Mouse (Mus musculus) MN1 (cell line): ENCODE results near the gene Tenm4.

Experiments
- DNase-seq: peaks from one replicate; pipeline ENCODE4 v3.0.0-alpha.2; 2016; ENCODE audit warnings: low spot score

The Tenm4 gene

DNA sequence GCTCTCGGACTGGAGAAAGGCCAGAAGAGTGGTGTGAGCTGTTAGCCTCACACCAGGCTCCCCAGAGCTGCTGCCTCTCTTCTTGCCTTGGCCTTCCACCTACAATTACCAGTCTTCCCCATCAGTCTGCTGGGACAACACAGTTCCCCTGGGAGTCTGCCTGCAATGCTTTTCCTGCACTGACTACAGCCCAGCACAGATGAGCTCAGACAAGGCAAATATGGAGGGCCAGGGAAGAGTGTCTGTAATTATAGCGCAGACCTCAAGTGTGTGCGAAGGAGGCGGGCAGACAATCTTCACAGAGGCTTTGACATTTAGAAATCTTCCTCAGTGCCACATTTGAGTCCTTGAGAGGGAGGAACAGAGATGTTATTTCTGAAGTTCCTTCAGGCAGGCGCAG, 509.4 kb downstream of the Tenm4 start:
- DNase-seq: peak; percentile 41

DNA sequence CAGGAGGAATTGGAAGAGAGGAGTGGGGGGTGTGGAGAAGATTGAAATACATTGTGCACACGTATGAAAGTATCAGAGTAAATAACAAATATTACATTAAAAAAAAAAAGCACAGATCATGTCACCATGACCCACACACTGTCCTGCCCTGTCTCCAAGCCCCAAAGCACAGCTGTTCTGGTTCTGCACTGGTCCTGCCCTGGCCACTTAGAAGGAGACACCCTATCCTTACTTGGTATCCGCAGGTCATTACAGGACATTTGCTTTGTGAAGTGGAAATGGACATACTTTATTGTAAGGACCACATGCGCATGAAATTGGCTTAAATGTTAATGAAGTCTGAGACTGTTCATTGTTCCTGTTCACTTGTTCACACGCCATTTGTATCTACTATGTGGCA, 510.8 kb downstream of the Tenm4 start:
- no peak for DNase-seq

DNA sequence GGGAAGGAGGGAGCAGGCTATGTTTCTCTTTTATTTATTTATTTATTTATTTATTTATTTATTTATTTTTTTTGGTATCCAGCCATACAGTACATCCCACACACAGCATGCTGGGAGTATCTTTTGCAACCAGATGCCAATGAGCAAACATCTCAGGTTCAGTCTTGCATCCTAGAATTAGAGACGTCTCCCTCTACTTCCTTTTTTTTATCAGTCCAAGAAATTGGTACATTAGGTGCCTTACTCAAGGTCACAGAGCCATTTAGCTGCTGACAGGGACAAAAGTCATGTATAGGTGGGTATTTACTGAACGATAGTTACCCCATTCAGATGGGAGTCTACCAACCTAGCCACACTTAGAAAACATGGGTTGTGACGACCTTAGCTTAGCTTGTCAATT, 517.1 kb downstream of the Tenm4 start:
- DNase-seq: no peak

DNA sequence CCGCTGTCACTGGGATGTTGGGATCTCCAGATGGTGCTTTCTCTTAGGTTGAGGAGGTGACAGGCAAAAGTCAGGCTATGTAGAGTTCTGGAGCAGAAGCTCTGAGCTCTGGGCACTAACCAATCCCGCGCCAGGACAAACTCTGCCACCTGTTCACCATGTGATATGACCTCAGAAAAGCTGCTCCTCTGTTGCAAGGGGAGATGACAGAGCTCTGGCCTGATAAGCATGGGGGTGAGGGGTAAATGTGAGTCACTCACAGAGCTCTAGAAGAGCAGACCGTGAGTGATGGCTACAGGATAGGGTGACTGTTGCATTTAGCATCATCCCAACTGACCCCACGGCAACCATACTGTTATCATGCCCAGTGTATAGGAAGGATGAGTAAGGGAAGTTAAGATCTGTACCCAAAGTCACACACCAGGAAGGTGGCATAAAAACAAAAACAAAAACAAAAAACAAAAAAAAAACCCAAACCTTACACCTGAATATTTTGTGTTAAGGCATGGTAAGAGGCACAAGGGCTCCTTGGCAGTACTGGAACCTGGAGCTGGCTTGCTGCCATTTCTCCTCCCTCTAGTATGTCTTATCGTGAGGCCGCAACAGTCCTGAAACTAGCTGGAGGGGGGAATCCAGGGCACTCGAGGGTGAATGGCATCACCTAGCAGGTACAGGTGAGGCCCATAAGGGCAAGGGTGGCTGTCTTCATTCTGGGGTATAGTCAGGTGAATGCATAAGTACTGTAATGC, 530.2 kb downstream of the Tenm4 start:
- DNase-seq: peak; percentile 27

DNA sequence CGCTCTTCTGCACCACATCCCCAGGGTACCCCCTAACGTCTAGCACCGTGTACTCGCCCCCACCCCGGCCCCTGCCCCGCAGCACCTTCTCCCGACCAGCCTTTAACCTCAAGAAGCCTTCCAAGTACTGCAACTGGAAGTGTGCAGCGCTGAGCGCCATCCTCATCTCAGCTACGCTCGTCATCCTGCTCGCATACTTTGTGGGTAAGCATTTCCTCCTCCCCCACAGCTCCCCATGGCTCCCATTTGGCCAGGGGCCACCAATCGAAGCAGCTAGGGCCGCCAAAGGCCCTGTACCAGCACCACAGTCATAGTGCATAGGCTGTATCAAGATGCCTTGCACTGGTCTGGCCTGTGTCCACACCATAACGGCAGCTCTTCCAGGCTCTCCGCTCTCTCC, 532.9 kb downstream of the Tenm4 start:
- no peak for DNase-seq

DNA sequence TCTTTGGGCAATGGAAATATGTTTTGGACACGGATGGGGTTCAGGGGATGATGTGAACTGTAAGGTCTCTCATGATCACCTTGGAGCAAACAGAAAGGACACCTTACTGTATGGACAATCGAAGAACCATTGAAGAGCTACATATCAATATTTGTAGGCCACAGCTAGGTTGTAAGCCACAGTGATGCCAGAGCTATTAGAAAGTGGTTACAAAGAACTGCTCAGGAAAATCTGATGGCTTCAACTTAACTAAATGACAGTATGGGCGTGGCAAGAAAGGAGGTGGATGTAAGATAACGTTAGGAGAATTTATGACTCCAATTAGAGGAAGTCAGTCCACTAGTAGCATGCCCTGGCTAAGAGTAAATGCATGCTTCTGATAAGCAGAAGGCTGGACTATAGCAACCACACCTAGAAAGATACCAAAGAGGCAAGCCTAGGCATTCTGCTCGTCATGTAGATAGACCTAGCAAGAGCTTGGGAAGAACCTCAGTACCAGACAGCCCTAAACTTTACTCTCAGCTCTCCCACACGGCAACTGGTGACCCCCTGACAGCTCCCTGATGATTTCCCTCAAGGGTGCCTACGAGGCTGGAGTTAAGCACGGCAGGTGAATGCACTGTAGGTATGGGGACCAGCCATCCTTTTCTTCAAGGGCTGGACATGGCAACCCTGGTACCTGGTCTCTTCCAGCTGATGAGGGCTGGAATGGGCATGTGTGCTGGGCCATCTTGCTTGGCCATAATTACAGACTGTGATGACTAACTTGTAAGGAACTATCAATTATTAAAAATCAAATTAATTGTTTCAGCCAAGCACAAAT, 534.5 kb downstream of the Tenm4 start:
- no peak for DNase-seq

DNA sequence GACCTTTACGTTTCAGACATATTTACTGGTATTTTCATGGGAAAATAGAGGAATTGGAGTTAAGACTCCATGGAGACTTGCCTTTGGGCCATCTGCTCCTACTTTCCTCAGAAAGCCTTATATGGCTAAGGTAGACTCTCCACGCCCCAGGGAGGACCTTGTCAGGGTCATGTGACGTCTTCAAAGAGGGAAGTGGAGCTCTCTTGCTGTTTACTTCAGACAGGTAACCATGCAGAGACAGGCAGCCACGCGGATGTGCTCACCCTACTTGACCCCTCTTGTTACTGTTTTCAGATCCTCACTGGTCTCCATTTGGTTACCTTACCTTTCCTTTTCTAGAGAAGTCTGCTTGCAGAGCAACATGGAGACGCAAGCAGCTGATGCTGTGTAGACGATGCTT, 535.5 kb downstream of the Tenm4 start:
- DNase-seq: no peak

DNA sequence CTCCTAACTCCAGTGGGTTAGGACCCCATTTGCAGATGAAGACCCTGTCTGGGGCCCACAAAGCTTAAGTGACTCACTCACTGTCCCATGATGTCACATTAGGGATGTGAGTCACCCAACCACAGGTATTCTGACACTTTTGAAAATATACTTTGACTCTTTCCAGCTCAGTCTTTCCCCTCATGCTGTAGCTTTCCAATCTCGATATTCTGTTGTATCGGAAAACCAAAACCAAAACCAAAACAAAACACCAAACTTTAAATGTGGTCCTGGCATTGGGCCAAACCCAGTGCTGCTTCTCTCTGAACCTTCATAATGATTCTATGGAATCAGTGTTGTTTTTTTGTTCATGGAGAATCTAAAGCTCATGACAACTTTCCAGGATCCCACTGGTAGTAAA, 536.1 kb downstream of the Tenm4 start:
- no peak for DNase-seq

DNA sequence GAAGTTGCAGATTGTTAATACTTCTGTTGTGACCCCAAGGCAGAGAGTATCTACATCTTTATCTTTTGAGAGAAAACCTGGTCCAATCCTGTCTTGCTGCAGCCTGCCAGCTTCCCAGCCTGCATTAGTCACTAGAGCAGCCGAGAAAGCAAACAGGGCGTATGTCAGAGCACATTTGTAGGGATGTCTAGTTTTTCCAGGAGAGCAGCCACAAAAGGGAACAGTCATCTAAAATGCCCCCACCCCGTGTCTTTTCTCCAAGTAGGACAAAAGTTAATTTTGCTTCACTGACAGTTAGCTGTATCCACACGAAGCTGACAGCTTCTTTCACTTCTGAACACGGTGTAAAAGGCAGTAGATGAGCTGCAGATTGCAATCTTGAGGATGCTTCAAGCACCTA, 537.0 kb downstream of the Tenm4 start:
- no peak for DNase-seq

DNA sequence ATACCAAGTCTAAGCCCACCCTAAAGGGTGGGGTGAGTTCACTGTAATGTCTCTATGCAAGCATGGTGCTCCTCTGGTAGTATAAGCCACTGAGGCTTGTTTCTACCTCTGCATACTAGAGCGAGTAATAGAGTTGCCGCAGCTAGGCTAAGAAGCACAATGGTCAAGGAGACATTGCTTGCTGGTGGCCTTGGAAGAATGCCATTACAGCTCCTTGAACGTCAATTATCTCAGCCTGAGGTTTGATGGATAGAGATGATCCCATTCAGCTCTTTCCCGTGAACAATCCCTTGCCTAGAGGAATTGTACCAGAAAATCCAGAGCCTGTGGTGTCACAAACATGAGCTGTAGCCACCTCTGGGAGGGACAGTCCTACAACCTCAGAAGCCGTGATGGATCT, 537.5 kb downstream of the Tenm4 start:
- no peak for DNase-seq

DNA sequence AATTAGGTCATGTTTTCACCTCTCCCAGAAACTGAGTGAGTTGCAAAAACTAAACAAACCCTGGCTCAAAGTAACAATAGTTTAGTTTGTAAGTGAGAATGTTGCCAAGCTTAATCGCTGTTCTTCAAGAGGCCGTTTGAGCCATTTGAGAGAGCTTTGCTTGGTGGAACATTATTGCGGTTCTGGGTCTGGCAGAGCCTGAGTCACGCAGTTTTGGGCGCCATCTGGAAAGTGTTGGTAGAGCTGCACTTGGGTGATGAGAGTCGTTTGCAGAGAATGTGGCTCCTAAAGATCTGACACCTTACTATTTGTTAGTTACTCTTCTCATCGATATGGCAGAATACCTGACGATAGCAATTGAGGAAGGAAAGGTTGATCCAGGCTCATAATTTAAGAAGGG, 537.9 kb downstream of the Tenm4 start:
- DNase-seq: no peak

DNA sequence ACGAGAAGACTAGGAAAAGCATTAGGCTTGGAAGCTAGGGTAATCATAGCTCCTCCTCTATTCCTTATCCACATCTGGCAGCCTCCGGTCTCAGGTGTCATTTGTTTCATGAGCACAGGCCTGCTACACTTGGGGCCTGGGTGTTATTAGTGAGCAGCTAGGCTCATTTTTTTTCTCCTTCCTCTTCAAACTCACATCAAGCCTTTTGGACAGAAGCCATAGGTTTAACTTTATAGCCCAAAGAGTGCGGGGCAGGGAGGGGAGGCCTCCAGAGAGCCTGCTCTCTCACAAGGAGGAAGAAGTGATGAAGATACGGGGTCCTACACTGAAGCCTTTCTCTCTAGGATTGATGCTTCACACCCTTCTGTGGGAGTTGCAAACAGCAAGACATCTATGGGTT, 538.8 kb downstream of the Tenm4 start:
- no peak for DNase-seq

DNA sequence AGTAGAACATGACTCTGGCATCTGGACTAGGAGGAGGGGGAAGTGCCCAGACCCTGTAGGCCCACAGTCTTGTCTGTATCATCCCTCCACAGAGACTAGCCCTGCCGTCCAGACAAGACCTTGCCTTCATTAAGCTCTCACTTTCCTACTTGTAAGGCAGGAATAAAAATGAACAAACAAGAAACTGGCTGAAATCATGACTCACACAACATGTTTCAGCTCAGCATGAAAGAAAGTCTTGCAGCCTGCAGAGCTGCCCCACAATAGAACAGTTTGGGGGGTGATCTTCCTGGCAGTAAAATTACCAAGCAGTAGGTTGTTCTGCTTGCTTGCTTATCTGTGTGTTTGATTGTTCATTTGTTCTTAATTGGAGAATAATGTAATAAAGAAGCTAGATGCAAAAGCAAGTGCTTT, 539.6 kb downstream of the Tenm4 start:
- DNase-seq: peak; percentile 56

DNA sequence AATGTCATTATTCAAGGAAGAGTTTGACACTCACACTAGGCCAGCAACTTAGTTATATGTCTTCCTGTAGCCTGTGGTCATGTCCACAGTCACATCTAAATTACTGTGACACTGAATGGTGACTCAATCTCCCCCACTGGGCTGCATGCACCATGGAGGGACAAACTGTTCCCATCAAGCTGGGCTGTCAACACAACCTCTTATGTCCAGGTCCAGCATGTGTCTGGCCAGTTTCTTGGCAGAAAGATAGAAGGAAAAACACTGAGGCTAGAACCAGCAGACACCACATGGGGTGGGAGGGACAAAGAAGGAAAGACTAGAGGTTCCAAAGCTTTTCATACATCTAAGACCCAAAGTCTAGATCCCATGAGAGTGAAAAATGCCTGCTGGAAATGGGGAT, 541.8 kb downstream of the Tenm4 start:
- no peak for DNase-seq

DNA sequence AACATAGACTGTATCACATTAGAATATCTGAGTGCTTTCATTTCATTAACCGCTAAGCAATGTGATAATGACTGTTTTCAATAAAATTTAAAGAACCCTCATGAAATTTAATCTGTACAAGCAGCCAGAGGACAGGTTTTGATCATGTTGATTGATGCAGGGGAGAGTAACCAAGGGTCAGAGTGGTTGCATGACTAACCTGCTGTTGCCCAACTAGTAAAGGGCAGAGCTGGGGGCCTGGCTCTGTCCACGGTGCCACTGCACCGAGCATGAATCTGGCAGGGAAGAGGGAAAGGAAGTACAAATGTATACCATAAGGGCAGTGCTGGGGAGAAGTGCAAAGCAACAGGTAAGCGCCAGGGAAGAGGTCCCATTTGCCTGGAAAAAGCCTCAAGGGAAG, 545.9 kb downstream of the Tenm4 start:
- DNase-seq: no peak

DNA sequence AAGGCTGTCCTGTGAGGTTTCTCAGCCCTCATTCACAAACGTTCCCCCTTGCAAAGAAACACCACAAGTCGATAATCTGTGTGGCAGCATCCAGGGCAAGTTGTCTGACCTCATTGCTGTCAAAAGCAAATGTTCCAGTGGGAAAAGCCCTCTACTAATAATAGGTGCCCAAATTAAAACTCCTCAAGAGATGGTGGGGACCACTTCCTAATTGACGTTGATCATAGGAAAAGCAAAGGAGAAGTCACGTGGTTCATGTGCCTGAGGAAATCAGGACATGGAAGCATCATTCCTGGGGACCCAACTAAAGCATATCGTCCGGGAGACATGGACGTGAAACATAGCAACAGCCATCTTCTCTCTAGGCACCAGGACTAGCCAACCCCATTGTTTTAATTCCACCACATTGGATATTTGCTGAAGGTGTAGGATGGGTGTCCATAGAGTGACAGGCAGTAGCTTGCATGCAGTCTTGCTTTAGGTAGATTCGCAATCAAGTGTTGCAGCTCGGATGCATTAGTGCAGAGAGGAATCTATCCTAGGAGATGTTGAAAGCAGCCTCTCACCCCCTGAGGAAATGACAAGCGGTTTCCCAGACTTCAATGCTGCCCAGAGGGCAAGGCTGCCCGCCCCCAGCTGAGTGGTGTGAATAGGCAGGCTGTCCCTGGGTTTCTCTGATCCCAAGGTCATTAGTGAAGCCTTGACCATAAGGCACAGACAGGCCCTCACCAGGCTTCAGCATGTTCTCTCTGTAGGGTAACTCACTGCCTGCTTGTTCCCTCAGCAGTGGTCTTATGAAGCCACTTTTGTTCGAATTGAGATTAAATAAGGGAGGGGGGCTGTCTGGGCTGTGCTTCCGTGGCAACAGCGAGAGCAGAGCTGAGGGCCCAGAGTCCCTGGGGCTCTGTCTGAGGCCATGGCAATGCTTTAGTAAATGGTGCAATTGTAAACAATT, 547.4 kb downstream of the Tenm4 start:
- no peak for DNase-seq

DNA sequence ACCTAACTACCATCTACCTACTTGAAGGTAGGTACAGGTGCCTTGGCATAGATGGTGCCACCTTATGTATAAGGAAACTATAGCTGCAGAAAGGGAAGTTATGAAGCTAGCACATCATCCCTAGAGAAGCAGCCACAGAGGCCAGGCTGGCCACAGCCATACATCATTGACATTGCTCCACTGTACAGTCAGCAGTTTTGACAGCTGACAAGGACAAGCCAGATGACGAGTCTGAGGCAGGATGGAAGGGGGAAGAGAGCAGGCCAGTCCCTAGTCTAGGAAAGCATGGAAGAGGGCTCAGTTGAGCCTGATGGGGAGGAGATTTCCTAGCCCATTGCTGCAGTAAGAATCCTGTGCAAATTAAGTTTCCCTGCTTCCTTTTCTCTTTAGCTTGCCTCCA, 548.9 kb downstream of the Tenm4 start:
- DNase-seq: no peak

DNA sequence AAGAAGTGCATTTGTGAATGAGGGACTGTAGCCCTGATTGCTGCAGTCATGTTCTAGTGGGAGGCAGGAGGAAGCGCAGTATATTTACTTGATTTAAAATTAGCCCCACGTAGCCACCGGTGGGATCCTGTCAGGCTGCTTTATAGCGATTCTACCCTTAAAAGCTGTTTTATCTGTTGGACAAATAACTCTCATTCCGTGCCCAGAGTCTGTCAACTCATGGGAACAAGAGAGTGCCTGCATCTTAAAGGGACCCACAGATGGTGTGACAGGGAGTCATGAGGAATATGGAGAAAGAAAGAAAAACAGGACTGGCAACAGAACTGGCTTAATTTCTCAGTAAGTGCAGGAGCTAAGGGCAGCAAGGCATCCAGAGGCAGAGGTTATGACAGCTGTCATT, 549.4 kb downstream of the Tenm4 start:
- no peak for DNase-seq

DNA sequence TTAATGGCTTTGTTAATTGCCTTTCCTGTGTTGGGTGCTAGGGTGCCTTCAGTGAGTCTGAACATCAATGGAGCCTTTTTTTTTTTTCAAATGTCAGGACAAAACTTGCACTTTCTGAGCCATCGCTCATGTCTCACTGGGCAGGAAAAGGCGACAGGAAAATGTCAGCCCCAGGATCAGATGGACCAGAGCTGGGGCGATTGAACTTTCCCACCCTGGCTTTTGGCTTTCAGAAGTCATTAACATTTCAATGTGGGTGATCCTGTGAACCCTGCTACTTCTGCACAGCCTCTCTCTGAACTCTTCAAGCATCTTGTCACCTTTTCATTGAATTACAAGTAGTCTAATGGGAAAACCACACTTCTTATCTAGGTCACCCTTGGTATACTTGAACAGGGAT, 551.8 kb downstream of the Tenm4 start:
- no peak for DNase-seq

DNA sequence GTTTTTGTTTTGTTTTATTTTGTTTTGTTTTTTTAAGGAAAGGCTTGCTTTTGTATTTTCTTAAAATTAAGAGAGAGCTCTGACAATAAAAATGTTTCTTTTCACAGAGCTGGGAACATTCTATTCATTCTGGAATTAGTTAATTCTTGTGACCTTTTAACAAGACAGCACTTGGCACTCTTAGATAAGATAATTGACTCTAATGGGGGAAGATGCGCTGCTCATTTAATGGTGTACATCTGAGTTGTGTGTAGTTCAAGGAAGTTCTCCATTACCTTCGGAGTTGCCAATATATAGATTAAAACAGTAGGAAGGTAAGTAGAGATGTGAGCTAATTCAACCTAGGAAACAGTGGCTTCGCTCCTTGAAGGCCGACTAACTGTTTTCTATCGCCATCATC, 554.6 kb downstream of the Tenm4 start:
- DNase-seq: no peak

DNA sequence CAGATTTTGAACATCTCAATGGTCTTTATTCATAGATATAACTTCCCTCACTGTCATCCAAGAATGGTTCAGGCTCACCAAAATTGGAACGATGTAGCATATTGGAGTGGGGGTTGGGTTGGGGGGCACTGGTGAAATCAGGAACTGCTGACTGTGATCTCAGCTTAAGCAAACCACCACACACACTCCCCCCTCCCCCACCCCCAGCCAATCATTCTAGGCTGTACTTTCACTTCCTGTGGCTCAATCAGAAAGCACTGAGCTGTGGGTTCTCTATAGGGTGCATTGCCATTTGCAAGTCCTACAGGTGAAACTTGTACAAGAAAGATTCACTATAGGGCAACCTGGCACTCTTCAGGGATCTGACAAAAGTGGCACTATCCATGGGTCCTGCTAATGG, 559.3 kb downstream of the Tenm4 start:
- no peak for DNase-seq

DNA sequence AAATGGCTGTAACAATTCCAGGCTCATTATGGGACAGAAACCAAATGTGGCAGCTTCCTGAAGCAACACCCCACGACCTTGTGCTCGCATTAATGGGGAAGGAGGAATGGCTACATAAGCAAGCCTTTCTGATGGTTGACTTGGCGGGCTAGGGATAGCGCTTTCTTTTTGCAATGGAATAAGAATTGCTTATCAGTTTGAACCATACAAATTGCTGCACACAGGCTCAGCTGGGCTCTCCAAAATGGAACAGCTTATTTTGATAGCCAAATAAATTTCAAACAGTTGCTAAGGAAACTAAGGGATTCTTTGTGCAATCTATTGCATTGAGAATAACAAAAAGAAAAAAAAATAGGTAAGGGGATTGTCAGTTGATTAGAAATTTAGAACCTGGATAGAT, 560.9 kb downstream of the Tenm4 start:
- no peak for DNase-seq
